Mouse (Mus musculus): ENCODE measurements at regions not wholly inside any gene's neighbourhood (a gene's known extent, or its start where the extent isn't known, plus 50 kb on each side); places are given as distances from the start of the nearest gene placed in this dataset.

DNA sequence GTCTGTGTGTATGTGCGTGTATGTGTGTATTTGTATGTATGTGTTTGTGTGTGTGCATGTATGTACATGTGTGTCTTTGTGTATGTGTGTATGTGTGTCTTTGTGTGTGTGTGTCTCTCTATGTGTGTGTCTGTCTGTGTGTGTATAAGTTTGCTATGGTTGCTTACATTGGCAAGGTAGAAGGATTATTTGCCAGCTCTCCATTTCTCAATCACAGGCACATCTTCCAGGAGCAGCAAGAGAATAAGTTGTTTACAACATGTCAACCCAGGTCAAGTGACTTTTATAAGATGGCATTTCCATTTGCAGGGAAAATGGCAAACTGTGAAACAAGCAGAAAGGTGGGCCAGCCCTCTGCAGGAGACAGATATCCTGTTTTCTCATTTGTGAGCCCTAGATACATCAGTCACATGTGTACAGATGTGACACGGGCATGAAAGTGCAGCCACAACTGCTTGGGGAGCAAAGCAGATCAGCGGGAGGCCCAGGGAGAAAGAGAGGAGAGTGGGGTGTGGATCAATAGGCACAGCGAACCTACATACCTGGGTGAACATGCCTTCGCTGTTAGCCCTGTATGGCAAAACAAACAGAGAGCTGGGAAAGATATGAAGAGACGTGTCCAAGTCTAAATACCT lies 86.1 kb downstream of the Psmg1 start:
- H3K27me3 ChIP-seq (replicated peaks), result no peaks in the 10 kb centered on the region
- ATAC-seq (ENCODE audit: insufficient read depth, low FRiP score, low read depth), result no peak
- 52% methylated on average over 6 of the region's 6 CpGs for WGBS
- H3K27ac ChIP-seq, result no peak overlapping the region
- no peaks in the 10 kb centered on the region for H3K9me3 ChIP-seq
- no peaks in the 10 kb centered on the region for H3K36me3 ChIP-seq
- no peak overlapping the region for H3K4me3 ChIP-seq (replicated peaks)
- no peak overlapping the region for H3K4me2 ChIP-seq
- no peaks in the 10 kb centered on the region for H3K4me1 ChIP-seq
- no peak overlapping the region for H3K9ac ChIP-seq

GRCm38 (mm10) chr16:95903383-95903913 lies 87.3 kb downstream of the Psmg1 start:
- no peak for ATAC-seq (ENCODE audit: insufficient read depth, low FRiP score, low read depth)
- Histone ChIP-seq H3K27ac (no peak overlapping the region), H3K4me3 (replicated peaks) (no peak overlapping the region), H3K4me1 (no peaks in the 10 kb centered on the region), H3K36me3 (no peaks in the 10 kb centered on the region), H3K9me3 (no peaks in the 10 kb centered on the region), H3K4me2 (no peak overlapping the region), H3K27me3 (replicated peaks) (no peaks in the 10 kb centered on the region), H3K9ac (no peak overlapping the region)
- 55% methylated on average over 3 of the region's 3 CpGs for WGBS

DNA sequence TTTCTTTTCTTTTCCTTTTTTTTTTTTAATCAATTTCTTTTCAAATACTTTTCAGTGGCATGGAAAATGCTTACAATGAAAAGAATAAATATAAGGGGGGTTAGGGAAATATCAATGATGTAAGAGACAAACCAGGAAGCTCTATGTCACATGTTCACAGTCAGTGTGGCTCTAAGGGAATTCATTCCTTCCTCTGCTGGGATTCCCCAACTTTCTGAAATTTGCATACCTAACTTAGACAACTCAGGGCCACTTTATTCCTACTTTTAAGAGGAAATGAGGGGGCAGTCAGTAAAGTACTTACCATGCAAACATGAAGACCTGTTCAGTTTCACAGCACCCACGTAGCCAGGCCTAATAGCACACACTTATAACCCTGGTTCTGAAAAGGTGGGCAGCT lies 88.6 kb downstream of the Psmg1 start:
- H3K9ac ChIP-seq, result no peak overlapping the region
- no peak overlapping the region for H3K4me3 ChIP-seq (replicated peaks)
- H3K36me3 ChIP-seq, result no peaks in the 10 kb centered on the region
- H3K4me2 ChIP-seq, result no peak overlapping the region
- no peak for ATAC-seq (ENCODE audit: insufficient read depth, low FRiP score, low read depth)
- H3K27ac ChIP-seq, result no peak overlapping the region
- H3K4me1 ChIP-seq, result no peaks in the 10 kb centered on the region
- 77% methylated on average over 1 of the region's 1 CpGs for WGBS
- no peaks in the 10 kb centered on the region for H3K27me3 ChIP-seq (replicated peaks)
- no peaks in the 10 kb centered on the region for H3K9me3 ChIP-seq

DNA sequence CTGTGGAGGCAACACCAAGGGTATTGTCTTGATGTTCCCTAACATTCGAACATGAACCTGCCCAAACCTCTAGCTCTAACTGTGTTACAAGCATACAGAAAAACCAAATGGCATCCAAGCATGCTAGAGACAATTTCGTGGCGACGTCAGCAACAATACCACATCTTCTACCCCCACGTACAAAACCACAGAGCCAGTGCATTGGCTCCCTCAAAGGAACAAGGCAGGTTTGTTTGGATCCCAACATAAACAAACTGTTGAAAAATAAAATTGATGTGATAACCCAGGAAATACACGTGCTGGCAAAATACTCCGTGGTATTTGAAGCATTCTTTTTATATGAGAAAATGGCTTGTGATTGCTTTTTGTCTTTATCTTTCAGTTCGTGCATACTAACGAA lies 89.4 kb downstream of the Psmg1 start:
- 44% methylated on average over 9 of the region's 9 CpGs for WGBS
- no peak for ATAC-seq (ENCODE audit: insufficient read depth, low FRiP score, low read depth)

GRCm38 (mm10) chr16:95900181-95900580 lies 90.6 kb downstream of the Psmg1 start:
- Histone ChIP-seq H3K4me3 (replicated peaks) (no peak overlapping the region), H3K4me2 (no peak overlapping the region), H3K36me3 (no peaks in the 10 kb centered on the region), H3K9me3 (no peaks in the 10 kb centered on the region), H3K9ac (no peak overlapping the region), H3K4me1 (no peaks in the 10 kb centered on the region), H3K27ac (no peak overlapping the region), H3K27me3 (replicated peaks) (no peaks in the 10 kb centered on the region)
- ATAC-seq (ENCODE audit: insufficient read depth, low FRiP score, low read depth), result no peak
- 66% methylated on average over 9 of the region's 9 CpGs for WGBS

More for the DNA sequence above, 89.4 kb downstream of the Psmg1 start:
- no peaks in the 10 kb centered on the region for H3K9me3 ChIP-seq
- H3K4me2 ChIP-seq, result no peak overlapping the region
- H3K27me3 ChIP-seq (replicated peaks), result no peaks in the 10 kb centered on the region
- no peaks in the 10 kb centered on the region for H3K36me3 ChIP-seq
- no peak overlapping the region for H3K9ac ChIP-seq
- no peaks in the 10 kb centered on the region for H3K4me1 ChIP-seq
- H3K4me3 ChIP-seq (replicated peaks), result no peak overlapping the region
- no peak overlapping the region for H3K27ac ChIP-seq

- ATAC-seq (ENCODE audit: insufficient read depth, low FRiP score, low read depth), result no peak
- WGBS, result 86% methylated on average over 3 of the region's 3 CpGs
- Histone ChIP-seq H3K4me2 (no peak overlapping the region), H3K4me1 (no peaks in the 10 kb centered on the region), H3K9me3 (no peaks in the 10 kb centered on the region), H3K27ac (no peak overlapping the region), H3K9ac (no peak overlapping the region), H3K4me3 (replicated peaks) (no peak overlapping the region), H3K27me3 (replicated peaks) (no peaks in the 10 kb centered on the region), H3K36me3 (no peaks in the 10 kb centered on the region)
Observed at GRCm38 (mm10) chr16:95899672-95900071, 91.1 kb downstream of the Psmg1 start.

DNA sequence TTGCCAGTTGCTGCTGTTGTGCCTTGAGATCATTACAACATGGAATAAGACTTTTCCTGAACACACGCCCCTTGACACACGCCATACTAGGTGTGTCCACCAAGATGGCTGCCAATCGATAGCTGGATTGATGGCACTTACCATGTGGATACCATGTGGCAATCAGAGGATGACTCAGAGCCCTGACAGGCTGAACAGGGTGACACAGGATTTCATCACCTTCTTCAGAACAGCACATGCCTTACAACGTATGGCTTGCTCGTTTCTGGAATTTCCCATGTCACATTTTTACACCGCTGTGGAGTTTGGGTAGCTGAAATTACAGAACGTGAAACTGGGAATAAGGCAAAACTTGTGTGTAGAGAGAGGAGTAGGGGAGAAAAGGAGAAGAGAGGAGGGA lies 92.9 kb downstream of the Psmg1 start:
- WGBS, result 83% methylated on average over 7 of the region's 7 CpGs
- no peaks in the 10 kb centered on the region for H3K27me3 ChIP-seq (replicated peaks)
- H3K27ac ChIP-seq, result no peak overlapping the region
- no peak overlapping the region for H3K4me3 ChIP-seq (replicated peaks)
- H3K4me1 ChIP-seq, result no peaks in the 10 kb centered on the region
- no peak overlapping the region for H3K4me2 ChIP-seq
- no peak overlapping the region for H3K9ac ChIP-seq
- no peaks in the 10 kb centered on the region for H3K36me3 ChIP-seq
- no peaks in the 10 kb centered on the region for H3K9me3 ChIP-seq
- no peak for ATAC-seq (ENCODE audit: insufficient read depth, low FRiP score, low read depth)

GRCm38 (mm10) chr16:95896126-95896525 lies 94.6 kb downstream of the Psmg1 start:
- no peaks in the 10 kb centered on the region for H3K4me1 ChIP-seq
- 78% methylated on average over 6 of the region's 6 CpGs for WGBS

GRCm38 (mm10) chr16:95893534-95894290 lies 97.0 kb downstream of the Psmg1 start:
- ATAC-seq (ENCODE audit: insufficient read depth, low FRiP score, low read depth), result no peak
- no peak overlapping the region for H3K27ac ChIP-seq

More at GRCm38 (mm10) chr16:95896126-95896525, 94.6 kb downstream of the Psmg1 start:
- H3K27me3 ChIP-seq (replicated peaks), result no peaks in the 10 kb centered on the region
- no peak overlapping the region for H3K4me3 ChIP-seq (replicated peaks)
- H3K9me3 ChIP-seq, result no peaks in the 10 kb centered on the region
- no peak overlapping the region for H3K27ac ChIP-seq
- H3K4me2 ChIP-seq, result no peak overlapping the region
- no peaks in the 10 kb centered on the region for H3K36me3 ChIP-seq
- ATAC-seq (ENCODE audit: insufficient read depth, low FRiP score, low read depth), result no peak
- H3K9ac ChIP-seq, result no peak overlapping the region

GRCm38 (mm10) chr16:95892356-95892755 lies 98.4 kb downstream of the Psmg1 start:
- no peak overlapping the region for H3K9ac ChIP-seq
- no peaks in the 10 kb centered on the region for H3K9me3 ChIP-seq
- no peak overlapping the region for H3K4me3 ChIP-seq (replicated peaks)
- WGBS, result 74% methylated on average over 3 of the region's 3 CpGs
- no peak for ATAC-seq (ENCODE audit: insufficient read depth, low FRiP score, low read depth)
- no peaks in the 10 kb centered on the region for H3K27me3 ChIP-seq (replicated peaks)
- H3K27ac ChIP-seq, result no peak overlapping the region
- H3K4me2 ChIP-seq, result no peak overlapping the region
- H3K36me3 ChIP-seq, result no peaks in the 10 kb centered on the region
- no peaks in the 10 kb centered on the region for H3K4me1 ChIP-seq

More at GRCm38 (mm10) chr16:95893534-95894290, 97.0 kb downstream of the Psmg1 start:
- Histone ChIP-seq H3K9ac (no peak overlapping the region), H3K27me3 (replicated peaks) (no peaks in the 10 kb centered on the region), H3K4me3 (replicated peaks) (no peak overlapping the region), H3K4me1 (no peaks in the 10 kb centered on the region), H3K36me3 (no peaks in the 10 kb centered on the region), H3K4me2 (no peak overlapping the region), H3K9me3 (no peaks in the 10 kb centered on the region)
- WGBS, result 60% methylated on average over 6 of the region's 6 CpGs

DNA sequence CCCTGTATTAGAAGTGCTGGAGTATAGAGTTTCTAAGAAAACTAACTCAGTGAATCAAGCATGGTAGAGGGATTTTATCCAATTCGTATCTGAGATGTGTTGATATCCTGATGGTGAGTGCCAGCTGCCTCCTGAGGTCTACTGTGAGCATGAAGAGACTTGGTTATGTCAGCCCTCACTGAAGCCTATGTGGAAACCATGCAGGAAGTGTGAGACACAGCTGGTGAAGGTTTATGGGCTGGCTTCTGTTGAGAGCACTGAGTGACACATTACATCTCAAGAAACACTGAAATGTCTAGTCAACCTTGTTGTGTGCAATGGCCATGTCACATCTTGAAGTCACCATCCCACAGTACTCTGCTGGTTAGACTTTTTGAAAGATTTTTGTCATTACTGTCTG lies 104.6 kb downstream of the Psmg1 start:
- no peaks in the 10 kb centered on the region for H3K9me3 ChIP-seq
- ATAC-seq (ENCODE audit: insufficient read depth, low FRiP score, low read depth), result no peak
- H3K4me2 ChIP-seq, result no peak overlapping the region

DNA sequence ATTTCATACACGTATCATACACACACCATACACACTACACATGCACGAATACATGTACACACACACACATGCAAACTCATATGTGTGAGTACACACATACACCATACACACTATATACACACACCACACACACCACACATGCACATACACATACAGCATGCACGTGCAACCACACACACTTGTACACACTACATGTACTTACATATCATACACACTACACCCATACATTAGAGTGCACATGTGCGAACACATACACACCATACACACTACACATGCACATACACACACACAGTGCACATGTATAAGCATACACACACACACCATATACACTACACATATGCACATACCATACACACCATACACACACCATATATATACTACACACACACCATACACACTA lies 117.5 kb downstream of the Psmg1 start:
- H3K9ac ChIP-seq, result no peak overlapping the region
- H3K36me3 ChIP-seq, result no peaks in the 10 kb centered on the region
- no peaks in the 10 kb centered on the region for H3K4me1 ChIP-seq
- no peak overlapping the region for H3K4me2 ChIP-seq
- no peak overlapping the region for H3K27ac ChIP-seq
- no peak; the same call in 1 of the 2 replicates for ATAC-seq (ENCODE audit: insufficient read depth, low FRiP score, low read depth)
- WGBS, result 92% methylated on average over 4 of the region's 4 CpGs
- H3K27me3 ChIP-seq (replicated peaks), result no peaks in the 10 kb centered on the region
- H3K9me3 ChIP-seq, result no peaks in the 10 kb centered on the region
- no peak overlapping the region for H3K4me3 ChIP-seq (replicated peaks)

More for the DNA sequence above, 104.6 kb downstream of the Psmg1 start:
- no peak overlapping the region for H3K9ac ChIP-seq
- 79% methylated on average over 1 of the region's 1 CpGs for WGBS
- H3K4me1 ChIP-seq, result no peaks in the 10 kb centered on the region
- H3K4me3 ChIP-seq (replicated peaks), result no peak overlapping the region
- no peaks in the 10 kb centered on the region for H3K36me3 ChIP-seq
- no peak overlapping the region for H3K27ac ChIP-seq
- H3K27me3 ChIP-seq (replicated peaks), result no peaks in the 10 kb centered on the region

All from stomach, embryonic 15.5 days (tissue).